In the genomic region with DNA sequence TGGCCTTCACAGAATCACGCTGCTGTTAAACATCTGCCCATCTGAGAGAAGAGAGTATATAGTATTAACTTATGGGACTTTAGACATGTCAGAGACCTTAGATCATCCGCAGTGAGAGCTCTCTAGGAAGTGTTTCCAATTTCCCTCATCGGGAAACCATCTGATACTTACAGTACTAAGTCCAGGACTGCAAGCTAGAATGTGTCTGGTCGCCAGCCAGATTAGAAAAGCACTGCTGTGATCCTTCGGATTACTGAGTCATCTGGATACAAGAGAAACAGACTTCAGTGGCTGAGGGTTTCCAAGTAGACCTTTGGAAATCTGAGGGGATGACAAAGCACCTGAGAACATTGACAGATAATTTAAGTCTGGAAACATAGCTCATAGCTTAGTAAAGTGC, we compare ENCODE assay signal across 22 mouse cellular contexts.
DNase-seq lines count a peak whose midpoint lies in the region; ATAC-seq and TF ChIP-seq lines count a peak whose summit lies in the region.
"Had no signal": no experiment of that assay in that cellular context is flagged by ENCODE, and none has a peak within 500 bp of the region (broad histone marks: within the 10 kb centered on the region; RNA-seq: fewer than 3 reads in every experiment).

No protein-coding gene starts in this region.

- H3K36me3 ChIP-seq in kidney, adult 2 months (ENCODE audit: control insufficient read depth, insufficient read depth, low read length): no peaks in the 10 kb centered on the region
- no peaks in the 10 kb centered on the region for H3K36me3 ChIP-seq in limb, embryonic 14.5 days (ENCODE audit: control insufficient read depth, insufficient read depth, low read length)
- H3K36me3 ChIP-seq in limb, embryonic 10.5 days: no peaks in the 10 kb centered on the region
- H3K36me3 ChIP-seq: embryonic facial prominence, embryonic 13.5 days; heart, embryonic 15.5 days; hindbrain, embryonic 13.5 days had no signal

- H3K4me2 ChIP-seq in limb, embryonic 14.5 days (replicated peaks; ENCODE audit: low read depth, low read length, severe bottlenecking): no peak overlapping the region
- H3K4me2 ChIP-seq: embryonic facial prominence, embryonic 13.5 days; forebrain, embryonic 13.5 days; heart, embryonic 11.5 days; heart, embryonic 15.5 days; hindbrain, embryonic 13.5 days had no signal

- TF ChIP-seq CTCF in kidney, adult 2 months (conservative IDR thresholded peaks at IDR 0.05; ENCODE audit: insufficient read depth, insufficient read length, low read depth, low read length): no peak

- no peak overlapping the region for H3K4me3 ChIP-seq in kidney, adult 2 months (ENCODE audit: insufficient read depth, low read depth, low read length)
- no peak overlapping the region for H3K4me3 ChIP-seq in limb, embryonic 14.5 days (replicated peaks; ENCODE audit: low read length)
- no peak overlapping the region for H3K4me3 ChIP-seq in limb, embryonic 10.5 days
- H3K4me3 ChIP-seq: embryonic facial prominence, embryonic 13.5 days; forebrain, embryonic 13.5 days; gastrocnemius, adult 2 months; heart, adult 2 months; heart, embryonic 15.5 days; hindbrain, embryonic 13.5 days had no signal

- no peaks in the 10 kb centered on the region for H3K27me3 ChIP-seq in kidney, adult 2 months (replicated peaks; ENCODE audit: control insufficient read depth, insufficient read depth, low read length)
- no peaks in the 10 kb centered on the region for H3K27me3 ChIP-seq in limb, embryonic 14.5 days (ENCODE audit: control insufficient read depth, insufficient read depth, low read length)
- H3K27me3 ChIP-seq in limb, embryonic 10.5 days (ENCODE audit: low read depth, poor library complexity, severe bottlenecking): no peaks in the 10 kb centered on the region
- H3K27me3 ChIP-seq: embryonic facial prominence, embryonic 13.5 days; forebrain, embryonic 13.5 days; heart, embryonic 15.5 days; hindbrain, embryonic 13.5 days had no signal

- peak; percentile 35 to 45 for DNase-seq in cerebellum, postnatal 14 days
- DNase-seq in cerebellum, adult 8-10 months: no peak
- DNase-seq in kidney, adult 2 months: peak; percentile 80
- DNase-seq in kidney, postnatal 10 days: no peak
- DNase-seq in limb, embryonic 14.5 days (ENCODE audit: low spot score): peak; percentile 58
- DNase-seq in limb, embryonic 10.5 days (ENCODE audit: low spot score): no peak
- DNase-seq in spleen, postnatal 36 days (ENCODE audit: low spot score in 2 of 2): no peak
- DNase-seq: adrenal gland, postnatal 14 days; cerebellum, adult 11-12 months; cerebellum, adult 9-11 months; forebrain, postnatal 0 days; gastrocnemius, adult 2 months; heart, adult 2 months; heart, postnatal 14 days had no signal

- no peak; the same call in 1 of the 2 replicates for ATAC-seq in limb, embryonic 14.5 days (ENCODE audit: low FRiP score, low read depth)
- ATAC-seq: activated CD4-positive, CD25-positive, alpha-beta regulatory T cell, adult 4 months; forebrain, embryonic 13.5 days; forebrain, postnatal 0 days; hindbrain, postnatal 0 days; Patski had no signal

- WGBS in kidney, adult 2 months: 65% methylated on average over 5 of the region's 5 CpGs
- 71% methylated on average over 5 of the region's 5 CpGs for whole genome bisulfite sequencing in limb, embryonic 14.5 days
- 89% methylated on average over 5 of the region's 5 CpGs for WGBS in limb, embryonic 10.5 days

- H3K4me1 ChIP-seq in kidney, adult 2 months (ENCODE audit: control insufficient read depth, insufficient read depth, low read length): peaks cover 8% of the 10 kb centered on the region
- H3K4me1 ChIP-seq in limb, embryonic 14.5 days (ENCODE audit: control insufficient read depth, insufficient read depth, low read length): no peaks in the 10 kb centered on the region
- no peaks in the 10 kb centered on the region for H3K4me1 ChIP-seq in limb, embryonic 10.5 days
- H3K4me1 ChIP-seq: embryonic facial prominence, embryonic 13.5 days; forebrain, embryonic 13.5 days; heart, embryonic 15.5 days; hindbrain, embryonic 13.5 days had no signal

- no peak overlapping the region for H3K9ac ChIP-seq in limb, embryonic 14.5 days (ENCODE audit: low read depth, low read length, severe bottlenecking)
- H3K9ac ChIP-seq: embryonic facial prominence, embryonic 13.5 days; forebrain, embryonic 13.5 days; forebrain, postnatal 0 days; heart, embryonic 15.5 days; hindbrain, embryonic 13.5 days had no signal

- H3K9me3 ChIP-seq in limb, embryonic 14.5 days (ENCODE audit: control insufficient read depth, low read length): no peaks in the 10 kb centered on the region
- H3K9me3 ChIP-seq in limb, embryonic 10.5 days (replicated peaks): no peaks in the 10 kb centered on the region
- H3K9me3 ChIP-seq: forebrain, embryonic 13.5 days; heart, embryonic 15.5 days; hindbrain, embryonic 13.5 days had no signal

- no peak overlapping the region for H3K27ac ChIP-seq in kidney, adult 2 months (ENCODE audit: insufficient read depth, low read depth, low read length)
- no peak overlapping the region for H3K27ac ChIP-seq in limb, embryonic 14.5 days (replicated peaks; ENCODE audit: low read depth, low read length)
- H3K27ac ChIP-seq in limb, embryonic 10.5 days: no peak overlapping the region
- H3K27ac ChIP-seq: embryonic facial prominence, embryonic 13.5 days; forebrain, embryonic 13.5 days; gastrocnemius, adult 2 months; heart, adult 2 months; heart, embryonic 15.5 days; hindbrain, embryonic 13.5 days; hindbrain, postnatal 0 days had no signal

- no peak for TF ChIP-seq POLR2A in kidney, adult 2 months (IDR thresholded peaks at IDR 0.05; ENCODE audit: low read depth, low read length)
- TF ChIP-seq POLR2A in limb, embryonic 14.5 days (IDR thresholded peaks at IDR 0.05; ENCODE audit: borderline replicate concordance, extremely low read depth, insufficient read depth, insufficient read length): no peak

Comparison
In these comparisons a context has a peak if more than half of its experiments do, and no peak if none do; other contexts are left out.
1. DNase-seq: peak in cerebellum, postnatal 14 days (2 of 2), kidney, adult 2 months (single experiment) and limb, embryonic 14.5 days (single experiment); none in cerebellum, adult 8-10 months (single experiment), kidney, postnatal 10 days (single experiment), limb, embryonic 10.5 days (single experiment) and spleen, postnatal 36 days (0 of 2).